Mouse (Mus musculus) stomach, postnatal 0 days (tissue): ENCODE measurements around the gene Anapc15-ps. TPM values are rescaled to one million over a fixed set of nuclear protein-coding genes. Genes with fewer than 3 reads are reported as not detected.
A peak's percentile ranks its signal among the peaks of the same experiment; 100 is the strongest.

Source experiments
- ATAC-seq: fragments of 200-750 bp; cut with Nextera tagmentation; 2 replicates; pipeline ENCODE4 v1.8.0; 2017; ENCODE audit not compliant: low FRiP score, low TSS enrichment
- DNase-seq: peaks from one replicate; pipeline ENCODE4 v3.0.0-alpha.2; 2016; ENCODE audit warnings: low spot score
- H3K27ac ChIP-seq: fragments of 300-500 bp; sonication (generic); replicated peaks from 2 replicates; pipeline ENCODE4 v1.5.1; 2014; ENCODE audit warnings: mild to moderate bottlenecking, control low read depth
- H3K27me3 ChIP-seq: fragments of 300-500 bp; sonication (generic); 2 replicates; pipeline ENCODE4 v1.6.1; 2014; ENCODE audit warnings: low read length; ENCODE audit not compliant: control insufficient read depth, insufficient read depth
- H3K36me3 ChIP-seq: fragments of 300-500 bp; sonication (generic); 2 replicates; pipeline ENCODE4 v1.6.1; 2014; ENCODE audit warnings: low read length, mixed read lengths; ENCODE audit not compliant: control insufficient read depth, insufficient read depth
- H3K4me1 ChIP-seq: fragments of 300-500 bp; sonication (generic); replicated peaks from 2 replicates; pipeline ENCODE4 v1.6.1; 2014; ENCODE audit warnings: antibody characterized with exemption; ENCODE audit not compliant: control insufficient read depth, insufficient read depth
- H3K4me2 ChIP-seq: fragments of 300-500 bp; sonication (generic); replicated peaks from 2 replicates; pipeline ENCODE4 v1.6.1; 2014; ENCODE audit warnings: low read depth, mild to moderate bottlenecking, control low read depth, moderate library complexity
- H3K4me3 ChIP-seq: fragments of 300-500 bp; sonication (generic); 2 replicates; pipeline ENCODE4 v1.5.1; 2014; ENCODE audit warnings: low read depth, low read length, control low read depth
- H3K9ac ChIP-seq: fragments of 300-500 bp; sonication (generic); 2 replicates; pipeline ENCODE4 v1.6.1; 2014; ENCODE audit warnings: mild to moderate bottlenecking, low read length, control low read depth, mixed read lengths
- H3K9me3 ChIP-seq: fragments of 300-500 bp; sonication (generic); 2 replicates; pipeline ENCODE4 v1.6.1; 2016; ENCODE audit warnings: low read length; ENCODE audit not compliant: control insufficient read depth
- CTCF ChIP-seq: IDR thresholded peaks from 2 replicates; pipeline ENCODE4 v1.5.1; 2016; ENCODE audit warnings: antibody characterized with exemption, low read depth, mild to moderate bottlenecking, moderate library complexity
- EP300 ChIP-seq: optimal IDR thresholded peaks from 2 replicates; pipeline ENCODE3; 2016; ENCODE audit warnings: antibody characterized with exemption
- WGBS: fragments of 180-500 bp; shearing (Covaris S2); extraction: QIAGEN DNeasy Blood & Tissue Kit; methylation state at CpG from one replicate; pipeline ENCODE4 v1.1.7; 2014; 5-methylcytosine and 5-hydroxymethylcytosine counted together
- polyA plus RNA-seq: library from polyadenylated mRNA; unstranded; fragments of >200 nt; fragmentation: Nextera tagmentation; extraction: Ambion mirVana; gene quantifications from 2 replicates; pipeline ENCODE4 v1.2.1, GENCODE M21; 2015

Gene Anapc15-ps
- polyA plus RNA-seq, 1 experiment from 2014 or later, result not detected

DNA sequence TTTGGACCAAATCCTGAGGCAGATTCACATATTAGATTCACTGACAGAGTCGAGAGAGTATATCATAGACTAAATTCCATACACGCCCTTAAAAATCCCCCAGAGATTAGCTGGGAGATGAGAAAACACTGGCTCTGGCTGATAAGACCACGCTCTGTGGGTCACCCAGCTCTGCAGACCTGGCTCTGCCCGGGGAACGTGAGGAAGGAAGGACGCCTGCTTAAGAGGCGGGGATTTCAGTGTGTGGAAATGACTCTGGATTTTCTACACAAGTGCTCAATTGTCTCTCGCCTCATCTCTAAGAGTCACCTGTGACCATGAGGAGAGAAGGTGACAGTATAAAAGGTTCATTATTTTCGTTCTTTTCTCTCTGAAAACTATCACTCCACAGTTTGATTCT lies 26.1 kb downstream of the Anapc15-ps start:
- 45% methylated on average over 9 of the region's 9 CpGs for WGBS
- no peak overlapping the region for H3K27ac ChIP-seq

GRCm38 (mm10) chr10:95646576-95646975 lies 26.7 kb downstream of the Anapc15-ps start:
- Histone ChIP-seq H3K9ac (no peak overlapping the region), H3K36me3 (no peaks in the 10 kb centered on the region), H3K4me1 (no peaks in the 10 kb centered on the region), H3K27me3 (no peaks in the 10 kb centered on the region), H3K9me3 (no peaks in the 10 kb centered on the region), H3K27ac (no peak overlapping the region), H3K4me2 (no peak overlapping the region), H3K4me3 (no peak overlapping the region)
- TF ChIP-seq CTCF (no peak), EP300 (no peak)
- no peak for DNase-seq
- 81% methylated on average over 10 of the region's 10 CpGs for WGBS
- no peak for ATAC-seq

More for the DNA sequence above, 26.1 kb downstream of the Anapc15-ps start:
- Histone ChIP-seq H3K4me1 (no peaks in the 10 kb centered on the region), H3K9me3 (no peaks in the 10 kb centered on the region), H3K36me3 (no peaks in the 10 kb centered on the region), H3K27me3 (no peaks in the 10 kb centered on the region), H3K9ac (no peak overlapping the region), H3K4me2 (no peak overlapping the region), H3K4me3 (no peak overlapping the region)
- DNase-seq (no peak), ATAC-seq (no peak)
- TF ChIP-seq CTCF, result no peak
- no peak for TF ChIP-seq EP300

- ATAC-seq, result peak; percentile 95
- TF ChIP-seq CTCF, result no peak
- no peak for TF ChIP-seq EP300
- no peak overlapping the region for H3K4me2 ChIP-seq
- peak overlapping the region; percentile 58; the same call in 1 of the 2 replicates for H3K27ac ChIP-seq
- H3K9ac ChIP-seq, result no peak overlapping the region
- H3K4me3 ChIP-seq, result no peak overlapping the region
- no peaks in the 10 kb centered on the region for H3K36me3 ChIP-seq
- no peaks in the 10 kb centered on the region for H3K9me3 ChIP-seq
- 47% methylated on average over 6 of the region's 6 CpGs for WGBS
- DNase-seq, result peak; percentile 47
- H3K27me3 ChIP-seq, result no peaks in the 10 kb centered on the region
- H3K4me1 ChIP-seq, result no peaks in the 10 kb centered on the region
These were observed 29.4 kb downstream of the Anapc15-ps start for GRCm38 (mm10) chr10:95643696-95644360.

DNA sequence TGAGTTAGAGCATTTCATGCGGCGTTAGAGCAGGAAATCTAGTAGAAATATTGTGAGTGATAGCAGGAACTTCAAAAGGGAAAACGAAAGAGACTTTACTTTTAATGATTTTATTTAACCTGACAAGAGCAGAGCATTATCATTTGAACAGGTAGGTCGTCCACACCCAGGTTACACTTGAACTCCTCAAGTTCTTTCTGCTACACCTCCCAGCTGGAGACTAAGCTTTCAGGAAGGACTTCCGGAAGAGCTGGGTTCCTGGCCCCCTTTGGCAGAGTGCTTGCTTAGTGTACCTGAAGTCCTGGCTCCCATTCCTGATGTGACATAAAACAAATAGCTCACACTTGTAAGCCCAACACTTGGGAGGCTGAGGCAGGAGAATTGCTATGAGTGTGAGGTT lies 30.2 kb downstream of the Anapc15-ps start:
- no peak overlapping the region for H3K27ac ChIP-seq
- no peak overlapping the region for H3K4me2 ChIP-seq

GRCm38 (mm10) chr10:95641335-95641734 lies 31.9 kb downstream of the Anapc15-ps start:
- WGBS, result 76% methylated on average over 5 of the region's 5 CpGs
- DNase-seq (no peak), ATAC-seq (no peak)
- no peak overlapping the region for H3K27ac ChIP-seq
- TF ChIP-seq EP300 (no peak), CTCF (no peak)
- no peaks in the 10 kb centered on the region for H3K36me3 ChIP-seq
- H3K4me1 ChIP-seq, result no peaks in the 10 kb centered on the region
- no peaks in the 10 kb centered on the region for H3K9me3 ChIP-seq
- no peak overlapping the region for H3K9ac ChIP-seq
- H3K4me2 ChIP-seq, result no peak overlapping the region
- no peaks in the 10 kb centered on the region for H3K27me3 ChIP-seq
- no peak overlapping the region for H3K4me3 ChIP-seq

More for the DNA sequence above, 30.2 kb downstream of the Anapc15-ps start:
- ATAC-seq, result no peak
- no peaks in the 10 kb centered on the region for H3K36me3 ChIP-seq
- H3K4me1 ChIP-seq, result no peaks in the 10 kb centered on the region
- no peak overlapping the region for H3K4me3 ChIP-seq
- WGBS, result 76% methylated on average over 5 of the region's 5 CpGs
- TF ChIP-seq EP300 (no peak), CTCF (no peak)
- H3K27me3 ChIP-seq, result no peaks in the 10 kb centered on the region
- H3K9ac ChIP-seq, result no peak overlapping the region
- no peak for DNase-seq
- no peaks in the 10 kb centered on the region for H3K9me3 ChIP-seq

GRCm38 (mm10) chr10:95639429-95639828 lies 33.8 kb downstream of the Anapc15-ps start:
- H3K9me3 ChIP-seq, result no peaks in the 10 kb centered on the region

More at GRCm38 (mm10) chr10:95639429-95639828, 33.8 kb downstream of the Anapc15-ps start:
- 49% methylated on average over 5 of the region's 5 CpGs for WGBS
- no peak overlapping the region for H3K4me3 ChIP-seq
- no peaks in the 10 kb centered on the region for H3K36me3 ChIP-seq
- no peak overlapping the region for H3K27ac ChIP-seq
- no peak for TF ChIP-seq CTCF
- TF ChIP-seq EP300, result no peak
- no peaks in the 10 kb centered on the region for H3K4me1 ChIP-seq
- no peak overlapping the region for H3K4me2 ChIP-seq
- no peaks in the 10 kb centered on the region for H3K27me3 ChIP-seq
- ATAC-seq (peak; percentile 76), DNase-seq (no peak)
- H3K9ac ChIP-seq, result no peak overlapping the region
